Mouse (Mus musculus): Measurements from ENCODE around the gene Rab11fip4. TPM values are rescaled to one million over a fixed set of nuclear protein-coding genes. Genes with fewer than 3 reads are reported as not detected.

Gene Rab11fip4
- polyA plus RNA-seq, 1 experiment from 2014 or later = 24.0 TPM

DNA sequence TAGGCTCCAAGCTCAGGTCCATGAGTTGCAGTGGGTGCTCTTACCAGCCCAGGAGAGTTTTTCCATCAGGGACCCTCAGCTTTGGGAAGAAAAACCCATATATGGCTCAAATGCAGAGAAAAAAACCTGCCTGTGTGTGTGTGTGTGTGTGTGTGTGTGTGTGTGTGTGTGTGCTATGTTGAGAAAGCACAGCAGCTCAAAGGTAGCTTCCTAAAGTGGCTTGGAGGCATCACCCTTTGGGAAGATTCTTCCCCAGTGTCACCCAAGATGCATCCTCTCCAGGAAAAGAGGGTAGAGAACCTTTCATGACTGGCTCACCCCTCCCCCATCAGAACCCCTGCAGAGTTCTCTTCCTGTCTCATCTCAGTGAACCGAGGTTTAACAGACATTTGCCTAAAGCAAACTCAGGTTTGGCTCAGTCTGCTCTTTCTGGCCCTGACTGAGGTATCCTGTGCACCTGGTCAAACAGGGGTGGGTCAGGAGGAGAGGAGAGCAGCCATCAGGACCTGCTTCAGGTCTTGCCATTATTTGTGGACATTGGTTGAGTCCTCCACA, 21.1 kb downstream of the Rab11fip4 start:
- Histone ChIP-seq H3K9ac (no peak overlapping the region), H3K4me2 (replicated peaks) (no peak overlapping the region), H3K27me3 (ENCODE audit: control insufficient read depth, insufficient read depth, low read length) (no peaks in the 10 kb centered on the region), H3K4me1 (replicated peaks; ENCODE audit: control insufficient read depth, insufficient read depth, low read length) (peaks cover 33% of the 10 kb centered on the region), H3K4me3 (replicated peaks; ENCODE audit: low read length) (no peak overlapping the region), H3K9me3 (ENCODE audit: control insufficient read depth, low read length) (no peaks in the 10 kb centered on the region), H3K36me3 (replicated peaks; ENCODE audit: control insufficient read depth, insufficient read depth) (no peaks in the 10 kb centered on the region), H3K27ac (no peak overlapping the region)
- WGBS = 6% methylated on average over 1 of the region's 1 CpGs
- ATAC-seq (ENCODE audit: low FRiP score) (no peak), DNase-seq (ENCODE audit: low spot score) (no peak)

DNA sequence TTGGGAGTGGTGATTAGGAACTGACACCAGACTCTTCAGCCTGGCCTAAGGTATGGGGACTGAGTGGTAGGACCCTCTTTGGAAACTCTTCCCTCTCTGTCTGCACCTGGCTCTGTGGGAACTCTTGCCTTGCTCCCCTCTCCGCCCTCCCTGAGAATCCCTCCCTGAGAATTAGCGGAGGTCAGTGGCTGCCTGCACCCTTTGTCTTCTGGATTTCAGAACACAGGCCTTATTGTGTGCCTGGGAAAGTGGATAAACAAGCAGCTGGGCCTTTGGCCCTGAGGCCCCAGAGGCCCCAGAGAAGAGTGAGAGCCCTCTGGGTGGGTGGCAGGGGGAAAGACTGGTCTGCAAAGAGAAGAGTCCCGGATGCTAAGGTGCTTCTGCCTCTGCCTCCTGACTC, 22.1 kb downstream of the Rab11fip4 start:
- ATAC-seq (ENCODE audit: low FRiP score) (no peak), DNase-seq (ENCODE audit: low spot score) (no peak)
- no peaks in the 10 kb centered on the region for H3K36me3 ChIP-seq (replicated peaks; ENCODE audit: control insufficient read depth, insufficient read depth)
- H3K27me3 ChIP-seq (ENCODE audit: control insufficient read depth, insufficient read depth, low read length) = no peaks in the 10 kb centered on the region
- H3K9me3 ChIP-seq (ENCODE audit: control insufficient read depth, low read length) = no peaks in the 10 kb centered on the region
- no peak overlapping the region for H3K9ac ChIP-seq
- H3K4me2 ChIP-seq (replicated peaks) = no peak overlapping the region
- WGBS = 21% methylated on average over 3 of the region's 3 CpGs
- H3K27ac ChIP-seq = no peak overlapping the region
- no peak overlapping the region for H3K4me3 ChIP-seq (replicated peaks; ENCODE audit: low read length)
- H3K4me1 ChIP-seq (replicated peaks; ENCODE audit: control insufficient read depth, insufficient read depth, low read length) = peaks cover 33% of the 10 kb centered on the region

DNA sequence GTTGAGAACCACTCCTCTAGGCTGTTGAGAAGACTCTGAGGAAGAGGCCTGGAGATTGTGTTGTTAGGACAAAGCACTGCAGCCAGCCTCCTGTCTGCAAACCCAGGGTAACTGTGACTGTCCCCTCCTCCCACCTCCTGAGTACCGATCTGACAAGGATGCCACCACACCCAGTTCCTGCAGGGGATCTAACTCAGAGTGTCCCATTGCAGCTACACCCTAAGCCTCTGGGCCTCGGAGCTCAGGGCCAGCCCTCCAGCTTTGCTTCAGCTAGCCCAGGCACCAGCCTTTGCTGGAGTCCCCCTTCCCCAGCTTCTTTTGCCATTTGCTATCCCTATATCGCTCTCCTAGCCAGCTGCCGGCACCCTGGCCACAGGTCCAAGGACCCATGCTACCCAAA, 22.7 kb downstream of the Rab11fip4 start:
- ATAC-seq (ENCODE audit: low FRiP score) (no peak), DNase-seq (ENCODE audit: low spot score) (no peak)
- Histone ChIP-seq H3K36me3 (replicated peaks; ENCODE audit: control insufficient read depth, insufficient read depth) (no peaks in the 10 kb centered on the region), H3K27ac (no peak overlapping the region), H3K27me3 (ENCODE audit: control insufficient read depth, insufficient read depth, low read length) (no peaks in the 10 kb centered on the region), H3K4me1 (replicated peaks; ENCODE audit: control insufficient read depth, insufficient read depth, low read length) (peaks cover 29% of the 10 kb centered on the region), H3K4me3 (replicated peaks; ENCODE audit: low read length) (no peak overlapping the region), H3K9ac (no peak overlapping the region), H3K9me3 (ENCODE audit: control insufficient read depth, low read length) (no peaks in the 10 kb centered on the region), H3K4me2 (replicated peaks) (no peak overlapping the region)
- 64% methylated on average over 4 of the region's 4 CpGs for WGBS

DNA sequence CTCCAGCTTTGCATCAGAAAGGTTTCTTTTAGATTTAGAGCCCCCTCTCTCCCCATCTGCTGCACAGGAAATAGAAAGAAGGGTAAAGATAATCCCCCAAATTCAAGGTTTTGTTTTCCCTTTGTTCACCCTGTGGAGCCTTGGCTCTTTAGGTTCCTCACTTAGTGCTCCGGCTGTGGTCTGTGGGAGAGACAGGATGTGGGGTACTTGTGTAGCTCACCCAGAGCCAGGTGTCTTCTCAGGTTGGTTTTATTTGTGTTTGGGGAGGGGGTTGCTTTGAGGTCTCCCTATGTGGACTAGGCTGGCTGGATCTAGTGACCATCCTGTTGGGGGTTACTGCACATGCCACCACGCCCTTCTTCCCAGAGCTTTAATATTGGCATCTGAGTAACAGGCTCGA, 23.9 kb downstream of the Rab11fip4 start:
- H3K27ac ChIP-seq = no peak overlapping the region
- H3K9me3 ChIP-seq (ENCODE audit: control insufficient read depth, low read length) = no peaks in the 10 kb centered on the region
- no peak overlapping the region for H3K4me2 ChIP-seq (replicated peaks)
- no peak for DNase-seq (ENCODE audit: low spot score)
- H3K27me3 ChIP-seq (ENCODE audit: control insufficient read depth, insufficient read depth, low read length) = no peaks in the 10 kb centered on the region
- H3K4me3 ChIP-seq (replicated peaks; ENCODE audit: low read length) = no peak overlapping the region
- ATAC-seq (ENCODE audit: low FRiP score) = no peak
- peaks cover 29% of the 10 kb centered on the region for H3K4me1 ChIP-seq (replicated peaks; ENCODE audit: control insufficient read depth, insufficient read depth, low read length)
- no peak overlapping the region for H3K9ac ChIP-seq
- no peaks in the 10 kb centered on the region for H3K36me3 ChIP-seq (replicated peaks; ENCODE audit: control insufficient read depth, insufficient read depth)
- 91% methylated on average over 3 of the region's 3 CpGs for WGBS

DNA sequence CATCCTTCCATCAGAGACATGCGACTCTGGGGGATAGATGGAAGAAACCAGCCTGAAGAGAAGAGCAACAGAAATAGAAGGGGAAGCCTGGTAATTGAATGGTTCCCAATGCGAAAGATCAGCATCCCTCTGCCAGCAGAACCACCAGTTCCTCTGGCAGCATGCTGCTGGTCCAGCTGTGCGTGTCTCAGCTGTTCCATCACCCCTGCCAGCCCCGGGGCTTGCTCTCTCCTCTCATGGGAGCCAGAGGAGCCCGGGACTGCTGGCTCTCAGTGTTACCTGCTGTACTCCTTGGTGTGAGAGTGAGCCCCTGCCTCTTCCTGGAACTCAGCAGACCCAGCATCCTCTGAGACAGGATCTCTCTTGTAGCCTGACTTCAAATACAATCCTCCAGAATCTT, 24.9 kb downstream of the Rab11fip4 start:
- H3K27ac ChIP-seq = no peak overlapping the region
- no peaks in the 10 kb centered on the region for H3K9me3 ChIP-seq (ENCODE audit: control insufficient read depth, low read length)
- no peak overlapping the region for H3K4me2 ChIP-seq (replicated peaks)
- H3K4me3 ChIP-seq (replicated peaks; ENCODE audit: low read length) = no peak overlapping the region
- peaks cover 22% of the 10 kb centered on the region for H3K4me1 ChIP-seq (replicated peaks; ENCODE audit: control insufficient read depth, insufficient read depth, low read length)
- H3K27me3 ChIP-seq (ENCODE audit: control insufficient read depth, insufficient read depth, low read length) = no peaks in the 10 kb centered on the region
- no peak overlapping the region for H3K9ac ChIP-seq
- H3K36me3 ChIP-seq (replicated peaks; ENCODE audit: control insufficient read depth, insufficient read depth) = peaks cover 9% of the 10 kb centered on the region
- 50% methylated on average over 5 of the region's 5 CpGs for WGBS
- DNase-seq (ENCODE audit: low spot score) (no peak), ATAC-seq (ENCODE audit: low FRiP score) (no peak)

DNA sequence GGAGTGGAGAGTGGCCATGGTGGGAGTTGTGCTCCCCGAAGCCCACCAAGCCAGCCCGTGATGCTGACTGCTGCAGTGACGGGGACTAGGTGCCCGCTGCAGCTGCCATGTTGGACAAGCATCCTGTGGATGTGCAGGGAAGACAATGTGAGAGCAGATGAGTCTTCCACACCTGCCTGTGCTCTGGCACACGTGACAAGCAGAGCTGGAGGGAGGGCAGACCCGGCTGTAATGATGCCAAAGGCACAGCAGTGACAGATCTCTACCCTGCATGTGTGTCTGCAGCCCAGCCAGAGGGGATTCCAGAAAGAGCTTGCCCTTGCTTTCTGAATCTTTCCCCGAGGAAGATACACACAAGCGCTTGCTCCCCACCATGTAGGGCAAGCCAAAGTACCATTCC, 27.0 kb downstream of the Rab11fip4 start:
- Histone ChIP-seq H3K36me3 (replicated peaks; ENCODE audit: control insufficient read depth, insufficient read depth) (peaks cover 30% of the 10 kb centered on the region), H3K4me3 (replicated peaks; ENCODE audit: low read length) (no peak overlapping the region), H3K4me2 (replicated peaks) (no peak overlapping the region), H3K27ac (0 out of 2 replicates have a peak overlapping the region, but pooled peaks have one; percentile 26), H3K27me3 (ENCODE audit: control insufficient read depth, insufficient read depth, low read length) (no peaks in the 10 kb centered on the region), H3K9ac (no peak overlapping the region), H3K4me1 (replicated peaks; ENCODE audit: control insufficient read depth, insufficient read depth, low read length) (peaks cover 3% of the 10 kb centered on the region; the same call in 1 of the 2 replicates), H3K9me3 (ENCODE audit: control insufficient read depth, low read length) (no peaks in the 10 kb centered on the region)
- WGBS = 91% methylated on average over 8 of the region's 8 CpGs
- DNase-seq (ENCODE audit: low spot score) (no peak), ATAC-seq (ENCODE audit: low FRiP score) (no peak)

DNA sequence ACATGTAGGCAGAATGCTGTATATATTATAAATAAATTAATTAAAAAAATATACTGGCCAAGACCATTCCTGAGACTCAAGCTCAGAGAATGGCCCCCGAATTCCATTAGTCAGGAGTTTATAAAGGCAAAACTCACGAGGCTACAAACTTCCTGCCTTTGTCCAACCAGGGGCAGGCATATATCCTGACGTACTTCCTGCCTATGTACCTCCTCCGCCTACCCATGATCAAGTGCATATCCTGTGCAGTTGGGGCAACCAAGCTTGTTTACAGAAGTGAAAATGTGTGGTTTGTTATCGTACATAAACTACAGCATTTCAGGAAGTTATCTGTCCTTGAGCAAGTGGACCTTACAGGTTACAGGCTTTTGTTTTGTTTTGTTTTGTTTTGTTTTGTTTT, 32.0 kb downstream of the Rab11fip4 start:
- Histone ChIP-seq H3K4me1 (replicated peaks; ENCODE audit: control insufficient read depth, insufficient read depth, low read length) (no peaks in the 10 kb centered on the region), H3K4me2 (replicated peaks) (no peak overlapping the region), H3K27ac (no peak overlapping the region), H3K4me3 (replicated peaks; ENCODE audit: low read length) (no peak overlapping the region), H3K27me3 (ENCODE audit: control insufficient read depth, insufficient read depth, low read length) (no peaks in the 10 kb centered on the region), H3K9me3 (ENCODE audit: control insufficient read depth, low read length) (no peaks in the 10 kb centered on the region), H3K36me3 (replicated peaks; ENCODE audit: control insufficient read depth, insufficient read depth) (peaks cover 33% of the 10 kb centered on the region), H3K9ac (no peak overlapping the region)
- whole genome bisulfite sequencing = 85% methylated on average over 5 of the region's 5 CpGs
- ATAC-seq (ENCODE audit: low FRiP score) = no peak
- DNase-seq (ENCODE audit: low spot score) = no peak

DNA sequence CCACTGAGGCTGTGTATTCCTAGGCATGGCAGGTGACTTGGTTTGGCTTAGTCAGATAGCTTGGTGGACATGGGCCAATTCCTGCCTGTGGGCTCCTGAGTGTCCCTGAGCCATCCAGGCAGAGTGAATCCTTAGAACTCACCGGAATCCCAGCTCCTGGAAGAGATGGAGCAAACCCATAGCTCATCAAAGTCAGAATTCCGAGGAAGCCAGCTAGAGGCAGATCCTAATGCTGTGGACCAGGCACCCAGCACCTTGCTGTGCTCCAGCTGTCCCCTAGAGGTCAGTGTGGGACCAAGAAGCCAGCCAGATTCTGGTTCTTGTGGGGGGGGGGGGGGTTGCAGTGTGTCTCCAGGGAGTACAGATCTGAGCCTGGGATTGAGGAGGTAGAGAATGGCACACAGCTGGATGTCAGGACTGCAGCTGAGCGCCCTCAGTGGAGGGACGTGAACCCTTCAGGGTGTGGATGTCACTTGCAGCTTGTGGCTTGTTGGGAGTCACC, 33.8 kb downstream of the Rab11fip4 start:
- H3K9me3 ChIP-seq (ENCODE audit: control insufficient read depth, low read length) = no peaks in the 10 kb centered on the region
- peaks cover 36% of the 10 kb centered on the region for H3K36me3 ChIP-seq (replicated peaks; ENCODE audit: control insufficient read depth, insufficient read depth)
- H3K27me3 ChIP-seq (ENCODE audit: control insufficient read depth, insufficient read depth, low read length) = no peaks in the 10 kb centered on the region
- H3K4me2 ChIP-seq (replicated peaks) = no peak overlapping the region
- no peak overlapping the region for H3K4me3 ChIP-seq (replicated peaks; ENCODE audit: low read length)
- H3K27ac ChIP-seq = no peak overlapping the region
- DNase-seq (ENCODE audit: low spot score) = peak; percentile 54
- peak; percentile 37; the same call in 1 of the 2 replicates for ATAC-seq (ENCODE audit: low FRiP score)
- H3K4me1 ChIP-seq (replicated peaks; ENCODE audit: control insufficient read depth, insufficient read depth, low read length) = no peaks in the 10 kb centered on the region
- H3K9ac ChIP-seq = no peak overlapping the region
- WGBS = 24% methylated on average over 4 of the region's 4 CpGs

DNA sequence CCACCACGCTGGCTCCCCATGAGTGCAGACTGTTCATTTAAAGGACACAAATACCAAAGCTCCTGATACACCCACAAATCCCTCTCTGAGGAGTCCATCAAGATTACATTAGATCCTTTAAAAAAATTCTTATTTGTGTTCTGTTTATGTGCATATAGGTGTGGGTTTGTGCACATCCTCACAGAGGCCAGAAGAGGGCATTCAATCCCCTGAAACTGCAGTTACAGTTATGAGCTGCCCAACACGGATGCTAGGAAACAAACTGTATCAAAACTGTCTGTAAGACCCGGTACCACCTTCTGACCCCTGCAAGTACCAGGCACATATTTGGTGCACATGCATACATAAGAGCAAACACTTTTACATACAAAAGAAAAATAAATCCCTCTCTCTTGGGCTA, 37.7 kb downstream of the Rab11fip4 start:
- Histone ChIP-seq H3K9ac (no peak overlapping the region), H3K4me1 (replicated peaks; ENCODE audit: control insufficient read depth, insufficient read depth, low read length) (no peaks in the 10 kb centered on the region), H3K27ac (no peak overlapping the region), H3K27me3 (ENCODE audit: control insufficient read depth, insufficient read depth, low read length) (no peaks in the 10 kb centered on the region), H3K4me2 (replicated peaks) (no peak overlapping the region), H3K36me3 (replicated peaks; ENCODE audit: control insufficient read depth, insufficient read depth) (peaks cover 14% of the 10 kb centered on the region; the same call in 1 of the 2 replicates), H3K9me3 (ENCODE audit: control insufficient read depth, low read length) (no peaks in the 10 kb centered on the region), H3K4me3 (replicated peaks; ENCODE audit: low read length) (no peak overlapping the region)
- ATAC-seq (ENCODE audit: low FRiP score) (no peak), DNase-seq (ENCODE audit: low spot score) (no peak)
- 75% methylated on average over 3 of the region's 3 CpGs for WGBS

Data from hindbrain, embryonic 14.5 days (tissue).